Mouse (Mus musculus) adrenal gland, adult 18-20 months (tissue): Measurements from ENCODE around the gene Casq1. TPM values are rescaled to one million over a fixed set of nuclear protein-coding genes. Genes with fewer than 3 reads are reported as not detected.
A peak's percentile ranks its signal among the peaks of the same experiment; 100 is the strongest.

Source experiments
- DNase-seq, 2 experiments: peaks; one replicate each; pipeline ENCODE4 v3.0.0; 2021 to 2022; ENCODE audit warnings: low spot score in 2 of 2
- total RNA-seq, 2 experiments: library from RNA; stranded (reverse); gene quantifications; 1 replicate in 1 of 2; 2 replicates in 1 of 2; pipeline ENCODE4 v1.2.3; 2021

The Casq1 gene
- total RNA-seq, 2 experiments from 2014 or later: 0.66 to 1.9 TPM

DNA sequence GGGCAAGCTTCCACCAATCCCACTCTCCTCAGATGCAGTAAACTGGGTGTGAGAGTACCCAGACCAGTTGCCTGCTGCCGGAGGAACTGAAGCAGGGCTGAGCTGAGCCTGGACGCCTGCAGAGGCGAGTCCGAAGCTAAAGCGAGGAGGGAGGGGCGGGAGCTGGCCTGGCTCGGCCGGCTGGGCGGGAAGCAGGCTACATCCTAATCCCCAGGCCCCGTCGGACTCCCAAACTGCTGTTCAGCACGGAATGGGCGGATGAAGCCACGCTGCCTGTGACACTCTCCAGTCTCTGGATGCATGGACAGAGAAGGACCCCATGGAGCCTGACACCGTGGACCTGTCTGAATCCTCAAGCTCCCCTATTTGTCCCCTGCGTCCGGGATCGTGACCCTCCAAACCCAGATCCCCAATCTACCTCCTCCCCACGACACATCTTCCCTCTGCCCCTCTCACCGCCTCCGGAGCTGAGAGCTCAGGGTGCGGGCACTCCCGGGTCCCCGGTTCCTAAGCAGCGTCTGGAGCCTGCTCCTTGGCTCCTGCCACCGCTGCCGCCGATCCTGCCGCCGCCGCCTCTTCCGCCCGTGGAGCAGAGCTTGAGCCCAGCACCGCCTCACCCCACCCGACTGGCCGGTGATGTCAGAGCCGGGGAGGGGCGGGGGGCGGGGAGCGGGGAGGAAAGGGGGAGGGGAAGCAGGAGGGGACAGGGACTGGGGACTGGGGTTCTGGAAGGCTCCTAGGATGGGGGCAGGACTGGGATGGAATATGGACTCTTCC is 13.3 kb downstream of the Casq1 start, which contains the start of gene Pea15a:
Gene Pea15a (minus strand): TSS at position 664 of the 777 bp plus-strand sequence.
- DNase-seq: peak; percentile 80 to 84

DNA sequence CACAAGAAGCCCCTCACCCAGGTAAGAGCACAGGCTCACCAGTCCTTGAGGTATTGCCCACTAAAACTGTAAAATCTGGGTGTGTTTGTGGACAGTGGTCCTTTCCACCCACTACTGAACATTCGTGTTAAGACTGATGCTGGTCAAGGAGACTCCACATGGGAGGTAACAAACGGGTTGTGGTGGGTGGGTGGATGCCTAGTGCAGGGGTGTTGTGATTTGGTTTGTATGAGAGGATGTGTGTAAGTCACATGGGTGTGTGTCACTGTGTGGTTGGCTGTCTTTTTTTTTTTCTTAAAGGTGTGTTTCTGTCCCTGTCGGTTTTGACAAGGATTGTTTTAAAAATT is 14.0 kb downstream of the Casq1 start:
- DNase-seq: peak in 1 of 2 experiments; percentile 16

DNA sequence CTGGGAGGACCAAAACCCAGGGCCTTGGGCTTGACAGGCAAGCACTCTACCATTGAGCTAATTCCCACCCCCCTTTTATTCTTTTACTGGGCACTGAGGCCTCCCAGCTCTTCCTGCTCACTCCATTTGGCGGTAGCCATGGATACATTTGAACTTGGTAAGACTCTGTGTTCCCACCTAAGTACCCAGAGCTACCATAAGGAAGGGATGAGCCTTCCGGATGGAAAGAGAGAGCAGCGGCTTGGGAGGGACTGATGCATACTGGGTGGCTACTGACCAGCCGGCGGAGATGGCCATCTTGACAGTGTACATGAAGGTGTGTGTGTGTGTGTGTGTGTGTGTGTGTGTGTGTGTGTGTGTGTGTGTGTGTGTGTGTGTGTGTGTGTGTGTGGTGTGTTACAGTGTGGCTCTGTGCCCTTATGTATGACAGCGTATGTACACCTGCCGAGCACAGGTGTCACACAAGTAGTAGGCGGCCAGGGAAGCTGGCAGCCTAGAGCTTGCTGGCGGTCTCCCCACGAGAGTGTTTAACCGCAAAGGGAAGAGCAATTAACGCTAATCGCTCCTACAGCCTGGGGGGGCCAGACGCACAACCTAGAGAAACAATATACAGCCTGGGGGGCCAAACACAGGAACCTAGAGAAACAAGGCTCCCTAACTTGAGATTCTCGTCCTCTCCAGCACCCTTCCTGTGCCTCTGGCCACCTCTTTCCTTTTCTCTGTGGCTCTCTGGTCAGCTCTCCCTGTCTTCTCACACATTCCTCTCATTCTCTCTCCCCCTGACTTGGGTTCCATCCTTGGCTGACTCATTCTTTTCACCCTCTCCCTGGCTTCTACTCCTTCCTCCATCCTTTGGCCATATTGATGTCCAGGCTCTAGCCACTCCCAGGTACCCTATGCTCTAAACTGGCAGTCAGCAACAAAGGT is 14.6 kb downstream of the Casq1 start:
- DNase-seq: peak in 1 of 2 experiments; percentile 20

DNA sequence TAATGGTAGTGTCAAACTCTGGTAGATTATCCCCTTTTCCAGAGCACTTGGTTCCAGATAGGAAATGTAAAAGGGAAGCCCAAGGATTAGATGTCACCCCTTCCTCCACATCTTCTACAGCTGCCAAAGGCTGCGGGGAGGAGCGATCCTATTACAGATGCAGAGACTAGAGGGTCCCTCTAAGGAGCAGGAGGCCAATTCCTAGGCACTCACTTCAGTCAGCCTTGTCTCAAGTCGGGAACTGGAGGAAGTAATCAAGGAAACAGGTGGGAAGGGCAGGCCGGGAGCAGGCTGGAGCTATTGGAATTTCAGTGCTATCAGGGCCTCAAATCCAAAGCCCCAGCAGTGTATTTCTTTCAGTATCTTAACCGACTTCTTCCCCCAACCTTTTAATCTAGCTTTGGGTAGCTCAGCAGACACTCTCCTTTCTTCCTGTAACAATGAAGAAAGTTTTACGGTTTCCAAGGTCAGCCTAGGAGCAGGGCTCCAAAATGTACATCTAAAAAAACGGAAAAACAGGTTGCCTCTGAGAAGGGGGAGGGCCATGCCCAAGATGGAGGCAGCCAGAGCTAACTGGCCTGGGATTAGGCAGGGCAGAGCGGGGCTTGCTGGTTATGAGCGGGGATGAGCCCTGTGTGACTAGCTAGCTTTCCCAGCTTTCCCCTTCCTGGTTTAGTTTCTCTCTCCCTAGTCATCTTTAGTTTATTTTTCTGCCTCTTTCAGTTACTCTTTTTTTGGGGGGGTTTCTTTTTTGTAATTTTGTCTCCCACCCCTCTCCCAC is 15.4 kb downstream of the Casq1 start:
- DNase-seq: peak in 1 of 2 experiments; percentile 19

DNA sequence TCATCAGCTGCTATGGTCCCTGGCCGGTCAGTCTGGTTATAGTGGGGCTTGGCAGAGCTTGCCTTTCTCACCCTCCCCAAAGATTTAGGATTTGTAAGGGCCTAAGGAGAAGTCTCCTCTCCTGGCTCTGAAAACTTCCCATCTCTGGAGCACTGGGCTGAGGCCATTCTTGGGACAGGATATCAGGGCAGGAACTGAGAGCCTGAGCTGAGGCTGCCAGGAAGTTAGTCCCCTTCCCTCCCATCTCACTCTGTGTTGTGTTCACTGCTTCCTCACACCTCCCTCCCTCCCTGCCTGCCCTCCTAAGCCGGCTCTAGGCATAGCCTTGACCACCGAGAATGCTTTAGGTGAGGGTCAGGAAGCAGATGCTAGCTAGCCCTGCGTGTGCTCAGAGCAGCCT is 16.1 kb downstream of the Casq1 start:
- DNase-seq: peak in 1 of 2 experiments; percentile 27

DNA sequence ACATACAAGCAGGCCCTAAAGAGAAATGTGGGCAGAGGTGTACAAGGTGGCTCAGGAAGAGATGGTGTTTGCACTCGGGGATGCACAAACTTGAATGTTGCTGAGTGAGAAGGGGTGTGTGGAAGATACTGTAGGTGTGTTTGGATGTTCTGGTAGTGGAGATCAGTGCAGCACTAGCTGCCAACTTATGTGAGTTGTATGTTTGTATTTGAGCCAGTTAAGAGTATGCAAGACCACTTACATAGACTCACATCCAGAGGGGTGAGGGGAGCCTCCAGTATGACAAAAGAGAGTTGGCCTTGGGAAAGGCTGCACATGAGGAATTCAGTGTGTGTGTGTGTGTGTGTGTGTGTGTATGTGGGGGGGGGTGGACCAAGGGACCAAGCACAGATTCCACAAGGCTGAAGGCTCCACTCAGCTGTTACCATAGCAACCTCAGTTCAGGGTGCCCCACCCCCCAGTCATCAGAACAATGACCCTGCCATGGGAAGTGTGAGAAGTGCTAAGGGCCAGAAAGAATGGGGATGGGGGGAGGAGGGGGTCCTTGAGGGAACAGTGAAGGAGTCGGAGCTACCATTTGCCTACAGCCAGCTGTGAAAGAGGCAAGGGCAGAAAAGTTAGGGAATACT is 16.7 kb downstream of the Casq1 start:
- DNase-seq: peak in 1 of 2 experiments; percentile 20

DNA sequence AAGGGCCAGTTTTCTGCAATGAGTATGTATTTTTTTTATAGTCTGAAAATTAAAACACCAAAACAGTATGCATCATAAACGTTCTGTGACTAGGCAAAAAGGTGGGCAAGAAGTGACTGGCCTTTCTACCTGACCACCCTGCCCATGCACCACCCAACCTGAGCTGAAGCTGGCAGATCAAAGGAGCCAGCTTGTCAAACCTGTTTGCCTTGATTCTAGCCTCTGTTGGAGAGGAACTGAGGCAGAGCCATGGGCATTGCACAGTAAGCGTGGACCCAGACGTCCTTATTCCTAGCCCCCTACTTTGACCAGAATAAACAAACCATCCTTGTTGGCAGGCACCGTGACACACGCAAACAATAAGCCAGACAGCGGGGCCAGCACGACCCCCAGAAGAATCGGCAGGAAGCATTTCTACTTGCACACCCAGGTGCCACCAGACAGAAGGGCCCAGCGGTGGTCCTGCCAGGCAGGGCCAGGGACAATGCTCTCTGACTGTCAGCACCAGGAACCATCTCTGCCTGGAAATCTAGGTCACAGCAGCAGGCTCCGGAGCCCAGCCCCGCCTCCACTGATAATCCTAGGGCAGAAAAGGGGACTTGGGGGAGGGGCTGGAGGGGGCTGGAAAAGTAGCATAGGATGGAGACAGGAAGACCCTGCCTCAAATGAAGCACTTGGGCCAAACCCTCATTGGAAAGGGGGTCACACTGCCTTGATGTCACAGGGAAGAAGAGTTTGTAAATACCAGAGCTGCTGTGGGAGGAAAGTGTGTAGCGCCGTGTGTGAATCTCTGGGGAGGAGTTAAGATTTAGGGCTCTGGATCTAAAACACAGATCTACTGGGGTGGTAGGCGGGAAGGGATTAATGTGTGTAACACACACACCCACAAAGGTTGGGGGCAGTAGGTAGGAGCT is 17.4 kb downstream of the Casq1 start:
- peak in 1 of 2 experiments; percentile 27 for DNase-seq

DNA sequence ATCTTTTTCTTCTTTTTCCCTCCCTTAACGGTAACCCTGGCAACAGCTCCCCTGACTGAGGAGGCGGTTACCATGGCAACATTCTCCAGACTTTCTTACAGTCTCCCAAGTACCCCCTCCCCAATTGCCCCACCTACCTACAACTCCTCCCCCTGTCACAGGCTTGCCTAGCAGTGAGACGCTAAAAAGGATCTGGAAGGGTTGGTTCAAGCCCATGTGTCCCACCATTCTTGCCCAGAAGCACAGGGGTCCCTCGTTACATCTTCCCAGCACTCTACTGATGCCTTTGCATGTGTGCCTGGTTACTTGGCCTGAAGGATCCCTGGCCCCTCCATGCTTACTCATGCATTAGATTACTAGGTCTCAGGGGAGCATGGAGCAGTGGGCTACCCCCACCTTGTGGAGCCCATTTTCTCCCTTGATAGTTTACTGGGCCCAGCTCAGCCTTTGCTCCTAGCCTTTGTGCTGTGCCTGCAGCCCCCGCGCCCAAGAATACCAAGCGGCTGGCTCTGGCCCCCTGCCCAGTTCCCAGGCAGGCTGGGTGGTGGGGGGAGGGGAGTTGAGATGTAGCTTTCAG is 18.7 kb downstream of the Casq1 start:
- DNase-seq: no peak

DNA sequence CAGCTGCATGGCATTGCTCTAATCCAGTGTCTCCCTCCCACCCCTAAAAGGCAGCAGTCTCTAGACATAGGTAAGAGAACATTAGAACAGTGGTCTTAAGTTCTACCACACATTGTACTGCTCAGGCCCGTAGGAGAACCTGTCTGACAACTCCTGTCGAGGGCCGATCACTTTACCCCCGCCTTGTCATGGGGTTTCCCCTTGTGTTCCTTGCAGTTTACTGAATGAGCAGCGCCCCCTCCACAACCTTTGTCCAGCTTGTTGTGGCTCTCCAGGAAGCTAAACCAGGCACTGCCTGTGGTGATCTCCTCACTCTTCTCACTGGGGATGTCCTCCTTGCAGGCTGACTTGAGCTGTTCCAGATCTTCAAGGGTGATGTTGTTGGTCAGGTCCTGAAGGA is 19.5 kb downstream of the Casq1 start:
- no peak for DNase-seq

DNA sequence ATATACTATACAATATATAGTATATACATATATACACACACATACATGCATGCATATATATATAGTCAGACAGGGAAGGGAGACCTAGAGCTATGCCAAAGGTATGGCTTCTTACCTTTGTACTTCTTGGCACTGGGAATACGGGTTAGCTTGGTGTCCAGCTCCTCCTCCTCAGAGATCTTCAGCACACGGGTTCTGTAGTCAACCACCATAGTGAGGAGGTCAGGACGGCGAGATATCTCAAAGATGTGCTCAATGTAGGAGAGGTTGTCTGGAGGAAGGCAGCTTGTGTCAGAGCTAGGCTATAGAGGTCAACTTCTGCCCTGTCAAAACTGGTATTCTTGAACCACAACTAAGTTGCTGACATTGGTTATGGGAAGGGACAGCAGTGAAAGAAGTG is 20.7 kb downstream of the Casq1 start:
- DNase-seq: no peak

DNA sequence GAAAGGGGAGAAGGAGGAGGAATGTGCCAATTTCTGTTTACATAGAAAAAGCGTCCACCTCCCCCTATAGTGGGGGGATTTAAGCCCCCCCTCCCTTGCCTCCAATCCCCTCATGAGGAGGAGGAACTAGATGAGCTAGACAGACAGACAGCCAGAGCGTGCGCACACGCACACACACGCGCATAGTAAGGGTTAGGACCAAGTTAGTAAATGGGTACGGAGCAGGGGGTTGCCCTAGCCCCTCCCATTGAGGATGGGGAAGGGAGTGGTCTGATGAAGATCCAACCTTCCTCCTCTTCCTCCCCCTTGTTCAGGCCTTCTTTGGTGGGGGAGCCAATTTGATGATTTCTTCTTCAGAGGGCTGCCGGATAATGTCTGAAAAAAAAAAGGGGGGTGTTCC is 21.4 kb downstream of the Casq1 start:
- DNase-seq: no peak

DNA sequence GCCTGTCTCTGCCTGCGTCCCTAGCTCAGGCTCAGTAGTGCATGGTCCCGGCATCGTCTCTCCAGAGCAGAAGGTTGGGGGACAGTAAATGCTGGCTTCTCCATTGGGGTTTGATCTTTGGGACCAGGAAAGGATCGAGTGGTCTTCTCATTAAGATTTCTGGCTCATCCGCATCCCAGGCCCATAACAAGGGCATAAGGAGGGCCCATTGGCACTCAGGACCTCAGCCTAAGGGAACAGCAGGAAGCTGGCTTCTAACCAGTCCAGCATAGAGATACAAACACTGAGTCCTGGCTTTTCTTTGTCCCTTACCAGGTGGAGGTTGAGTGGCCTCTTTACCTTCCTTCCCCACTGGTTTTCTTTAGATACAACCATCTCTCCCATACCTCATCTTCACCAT is 21.8 kb downstream of the Casq1 start:
- DNase-seq: no peak

DNA sequence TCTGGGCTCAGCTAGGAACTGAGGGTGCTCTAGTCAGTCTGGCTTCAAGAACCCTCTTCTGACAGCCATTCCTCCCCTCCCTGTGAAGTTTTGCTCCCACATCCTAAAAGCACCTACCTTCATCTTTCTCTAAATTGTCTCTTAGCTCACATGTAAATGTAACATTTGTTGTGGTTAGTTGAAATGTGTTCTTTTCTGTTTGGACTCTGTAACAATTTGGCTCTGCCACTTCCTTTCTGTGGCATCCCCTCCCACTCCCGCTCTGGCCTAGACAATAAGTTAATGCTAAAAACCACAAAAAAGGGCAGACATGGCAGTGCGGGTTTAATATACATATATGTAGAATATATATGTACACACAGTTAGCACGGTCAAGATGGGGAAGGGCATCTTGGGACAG is 22.5 kb downstream of the Casq1 start:
- no peak for DNase-seq

DNA sequence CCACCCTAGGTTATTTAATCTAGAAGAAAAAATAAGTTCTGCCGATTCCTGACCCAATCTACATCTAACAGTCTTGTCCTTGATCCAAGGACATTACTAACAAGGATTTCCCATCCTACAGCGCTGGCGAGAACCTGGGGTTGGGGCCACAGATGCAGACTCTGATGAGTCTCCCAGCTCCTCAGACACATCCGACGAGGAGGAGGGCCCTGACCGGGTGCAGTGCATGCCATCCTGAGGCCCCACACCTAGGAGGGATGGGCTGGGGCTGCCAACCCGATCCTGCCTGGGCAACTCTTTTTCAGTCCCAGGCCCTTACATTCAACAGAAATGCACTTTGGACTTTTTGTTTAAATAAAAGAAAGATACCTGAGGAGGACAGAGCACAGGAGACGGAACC is 25.2 kb downstream of the Casq1 start:
- no peak for DNase-seq

DNA sequence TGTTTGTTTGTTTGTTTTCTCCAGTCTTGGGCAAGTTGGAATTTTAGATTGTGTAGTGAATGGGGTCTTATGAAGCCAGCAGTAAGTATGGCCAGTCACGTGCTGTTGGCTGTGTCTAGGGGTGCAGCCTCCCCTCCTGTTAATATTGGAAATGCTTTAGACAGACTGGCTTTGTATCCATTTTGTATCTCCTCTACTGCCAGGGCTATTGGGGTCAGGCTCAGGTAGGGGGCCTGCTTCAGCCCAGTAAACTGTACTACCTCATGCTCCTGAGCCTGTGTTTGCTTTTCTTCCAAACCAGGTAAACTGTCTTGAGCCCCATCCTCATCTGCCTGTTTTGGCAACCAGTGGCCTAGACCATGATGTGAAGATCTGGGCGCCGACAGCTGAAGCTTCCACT is 27.5 kb downstream of the Casq1 start:
- DNase-seq: no peak

DNA sequence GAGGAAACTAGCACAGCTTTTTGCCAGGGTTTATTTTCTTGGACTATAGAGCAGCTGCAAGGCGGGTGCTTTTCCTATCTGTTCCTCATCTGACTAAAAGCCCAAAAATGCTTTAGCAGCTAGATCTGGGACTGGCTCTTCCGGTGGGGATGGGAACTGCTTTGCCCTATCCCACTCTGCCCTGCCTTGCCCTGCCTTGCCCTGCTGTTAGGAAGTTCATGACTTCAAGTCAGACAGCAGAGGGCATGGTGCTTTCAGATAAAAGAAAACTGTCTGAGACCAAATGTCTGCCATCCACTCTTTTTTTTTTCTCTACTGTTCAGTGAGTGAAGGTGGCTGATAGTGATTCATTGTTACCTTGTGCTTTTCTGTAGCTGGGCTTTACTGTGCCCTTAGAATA is 28.1 kb downstream of the Casq1 start:
- no peak for DNase-seq

DNA sequence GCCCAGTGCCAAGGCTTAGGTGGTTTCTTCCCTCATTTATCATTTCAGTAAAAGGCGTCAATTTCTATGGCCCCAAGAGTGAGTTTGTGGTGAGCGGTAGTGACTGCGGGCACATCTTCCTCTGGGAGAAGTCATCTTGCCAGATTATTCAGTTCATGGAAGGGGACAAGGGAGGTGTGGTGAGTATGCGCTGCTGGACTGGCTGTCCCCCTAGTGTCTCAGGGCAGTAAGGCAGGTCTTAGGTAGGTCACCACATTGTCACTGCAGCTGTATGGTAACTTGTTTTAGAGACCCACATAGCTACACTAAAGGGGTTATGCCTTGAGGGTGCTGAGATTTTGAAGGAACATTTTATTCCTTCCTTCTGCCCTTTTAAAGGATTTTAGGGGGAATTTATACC is 30.8 kb downstream of the Casq1 start:
- no peak for DNase-seq

DNA sequence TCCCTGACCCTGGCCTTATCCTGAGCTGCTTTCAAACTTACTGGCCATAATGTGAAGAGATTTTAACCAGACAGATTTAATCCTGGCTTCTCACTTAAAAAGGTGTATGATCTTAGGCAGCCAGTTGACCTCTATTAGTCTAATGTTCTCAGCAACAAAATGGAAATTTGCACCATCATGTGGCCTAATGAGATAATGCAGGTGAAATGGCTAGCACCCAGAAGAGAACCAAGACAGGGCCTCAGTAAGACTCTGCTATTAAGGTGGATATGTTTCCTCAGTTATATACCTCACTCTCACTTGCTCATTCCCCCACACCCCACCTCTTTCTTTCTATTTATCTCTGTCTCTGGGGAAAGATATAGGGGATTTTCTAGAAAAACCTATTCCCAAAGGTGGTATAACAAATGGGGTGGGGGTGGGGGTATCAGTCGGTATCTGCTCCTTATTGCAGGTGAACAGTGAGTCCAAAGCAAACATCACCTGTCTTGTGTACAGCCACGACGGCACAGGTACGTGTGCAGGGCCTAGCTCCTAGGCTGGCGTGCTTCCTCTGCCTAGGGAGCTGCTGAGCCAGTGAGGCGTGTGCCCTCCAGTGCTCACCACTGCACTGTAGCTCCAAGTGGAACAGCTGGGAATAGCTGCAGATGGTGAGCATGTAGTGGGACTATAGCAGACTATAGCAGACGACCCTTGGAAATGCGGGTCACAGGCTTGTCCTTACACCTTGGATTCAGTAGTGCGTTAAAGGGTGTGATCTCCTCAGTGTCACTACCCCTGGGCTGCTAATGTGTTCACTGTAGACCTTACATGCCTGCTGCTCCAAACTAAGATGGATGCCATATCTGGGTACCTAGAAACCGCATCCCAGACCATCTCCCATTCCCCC is 33.0 kb downstream of the Casq1 start:
- no peak for DNase-seq
